8 mouse cellular contexts compared by ENCODE assay signal in genomic region chr10:126869372-126870318, GRCm38 (mm10). TPM values are rescaled to one million over a fixed set of nuclear protein-coding genes. Genes with fewer than 3 reads are reported as not detected.
DNase-seq lines count a peak whose midpoint lies in the region; ATAC-seq and TF ChIP-seq lines count a peak whose summit lies in the region.

No protein-coding gene starts in this region.

- intact Hi-C loops in heart, postnatal 14 days (cut with DNase I), result loop anchor here (1.0 kb wide), 1 partner anchor 36 kb away; no protein-coding TSS in a partner anchor

- TF ChIP-seq EP300 in ES-Bruce4 (IDR thresholded peaks at IDR 0.05; ENCODE audit: insufficient read depth, low read depth, low read length), result no peak

- H3K27me3 ChIP-seq in ES-Bruce4 (ENCODE audit: control insufficient read depth, insufficient read depth, low read length, poor library complexity, severe bottlenecking), result no peaks in the 10 kb centered on the region
- no peaks in the 10 kb centered on the region for H3K27me3 ChIP-seq in forebrain, embryonic 13.5 days
- no peaks in the 10 kb centered on the region for H3K27me3 ChIP-seq in neural tube, embryonic 15.5 days (replicated peaks)

- no peak for TF ChIP-seq POLR2A in ES-Bruce4 (IDR thresholded peaks at IDR 0.05; ENCODE audit: insufficient read depth, low read length)

- 23% methylated on average over 22 of the region's 23 CpGs for WGBS in forebrain, embryonic 13.5 days
- 21% methylated on average over 23 of the region's 23 CpGs for WGBS in neural tube, embryonic 15.5 days

- H3K4me2 ChIP-seq in forebrain, embryonic 13.5 days, result peak overlapping the region; percentile 42
- H3K4me2 ChIP-seq in neural tube, embryonic 15.5 days, result peak overlapping the region; percentile 47

- no peaks in the 10 kb centered on the region for H3K36me3 ChIP-seq in ES-Bruce4 (ENCODE audit: control insufficient read depth, insufficient read depth, low read length, poor library complexity, severe bottlenecking)
- H3K36me3 ChIP-seq in forebrain, embryonic 13.5 days (ENCODE audit: poor library complexity, severe bottlenecking), result no peaks in the 10 kb centered on the region
- no peaks in the 10 kb centered on the region for H3K36me3 ChIP-seq in neural tube, embryonic 15.5 days

- no peak overlapping the region for H3K4me3 ChIP-seq in ES-Bruce4 (ENCODE audit: low read depth, low read length)
- no peak overlapping the region for H3K4me3 ChIP-seq in forebrain, embryonic 13.5 days
- peak overlapping the region; percentile 21 for H3K4me3 ChIP-seq in neural tube, embryonic 15.5 days (replicated peaks)

- H3K9me3 ChIP-seq in ES-Bruce4 (replicated peaks; ENCODE audit: control insufficient read depth, insufficient read depth, low read length, poor library complexity, severe bottlenecking), result no peaks in the 10 kb centered on the region
- H3K9me3 ChIP-seq in forebrain, embryonic 13.5 days (replicated peaks), result no peaks in the 10 kb centered on the region
- H3K9me3 ChIP-seq in neural tube, embryonic 15.5 days (replicated peaks), result no peaks in the 10 kb centered on the region

- no peaks in the 10 kb centered on the region for H3K4me1 ChIP-seq in ES-Bruce4 (ENCODE audit: control insufficient read depth, insufficient read depth, low read length)
- no peaks in the 10 kb centered on the region for H3K4me1 ChIP-seq in forebrain, embryonic 13.5 days
- peaks cover 5% of the 10 kb centered on the region; the same call in 1 of the 2 replicates for H3K4me1 ChIP-seq in neural tube, embryonic 15.5 days

- peak; percentile 87 for TF ChIP-seq CTCF in ES-Bruce4 (IDR thresholded peaks at IDR 0.05; ENCODE audit: low read depth, low read length)

- DNase-seq in c-Kit-positive CD71-positive TER-119-positive erythroid progenitor cells, embryonic 14.5 days (ENCODE audit: low spot score), result peak; percentile 27
- peak; percentile 74 to 77 for DNase-seq in heart, postnatal 14 days
- DNase-seq in layer of hippocampus, adult 11-12 months (ENCODE audit: low spot score), result peak; percentile 83
- peak; percentile 57 to 58 for DNase-seq in lung, adult 18-20 months
- DNase-seq in testis, postnatal 10 days (ENCODE audit: low spot score), result peak; percentile 87

- peak; percentile 80 for ATAC-seq in forebrain, embryonic 13.5 days
- peak; percentile 75; the same call in 1 of the 2 replicates for ATAC-seq in neural tube, embryonic 15.5 days (ENCODE audit: low FRiP score)

- H3K9ac ChIP-seq in ES-Bruce4 (ENCODE audit: low read depth, poor library complexity, severe bottlenecking), result no peak overlapping the region
- no peak overlapping the region for H3K9ac ChIP-seq in forebrain, embryonic 13.5 days
- 0 out of 2 replicates have a peak overlapping the region, but pooled peaks have one; percentile 8 for H3K9ac ChIP-seq in neural tube, embryonic 15.5 days (replicated peaks)

- no peak overlapping the region for H3K27ac ChIP-seq in ES-Bruce4 (ENCODE audit: insufficient read depth, low read length)
- H3K27ac ChIP-seq in forebrain, embryonic 13.5 days, result no peak overlapping the region
- no peak overlapping the region for H3K27ac ChIP-seq in neural tube, embryonic 15.5 days (replicated peaks)

RNA-seq across cellular contexts. Expression of gene Atp23, which starts 31.5 kb away (rescaled TPM):
- 10.2 and 14.3 TPM in 2 replicates for polyA plus RNA-seq in ES-Bruce4 (2011; ENCODE audit: insufficient read depth, insufficient read length, low read depth, missing spikeins)
- polyA plus RNA-seq in forebrain, embryonic 13.5 days (2015; fragmentation: Nextera tagmentation; extraction: Ambion mirVana), result 9.0 and 9.9 TPM in 2 replicates
- 1 to 10 TPM; 3.8 to 3.9 TPM for total RNA-seq in heart, postnatal 14 days (2021)
- polyA plus RNA-seq in neural tube, embryonic 15.5 days (2015; fragmentation: Nextera tagmentation; extraction: Ambion mirVana), result 15.0 and 18.2 TPM in 2 replicates

Comparison
In these comparisons a context has a peak if more than half of its experiments do, and no peak if none do; other contexts are left out.
1. DNase-seq: peak in every context shown above with its lines; median percentile 87 in testis, postnatal 10 days; 83 in layer of hippocampus, adult 11-12 months; 76 in heart, postnatal 14 days; 58 in lung, adult 18-20 months; 27 in c-Kit-positive CD71-positive TER-119-positive erythroid progenitor cells, embryonic 14.5 days.